Mouse (Mus musculus): ENCODE results near the gene Yae1d1. TPM values are rescaled to one million over a fixed set of nuclear protein-coding genes. Genes with fewer than 3 reads are reported as not detected.
"Not testable (repeated sequence)": the region's sequence is repeated elsewhere in the genome, so short reads cannot be mapped to it uniquely, and the experiment has no call there.

The Yae1d1 gene
- 10.3 and 11.2 TPM in 2 replicates for polyA plus RNA-seq (2012; rRNA removed)

GRCm38 (mm10) chr13:17992697-17993514 is at the start of gene Yae1d1:
Yae1d1 (minus strand) TSS chr13:17993349.
- peak; percentile 46 for DNase-seq (ENCODE audit: low read depth)

GRCm38 (mm10) chr13:18038814-18039213 is 45.7 kb upstream of the Yae1d1 start:
- no peak for DNase-seq (ENCODE audit: low read depth)

DNA sequence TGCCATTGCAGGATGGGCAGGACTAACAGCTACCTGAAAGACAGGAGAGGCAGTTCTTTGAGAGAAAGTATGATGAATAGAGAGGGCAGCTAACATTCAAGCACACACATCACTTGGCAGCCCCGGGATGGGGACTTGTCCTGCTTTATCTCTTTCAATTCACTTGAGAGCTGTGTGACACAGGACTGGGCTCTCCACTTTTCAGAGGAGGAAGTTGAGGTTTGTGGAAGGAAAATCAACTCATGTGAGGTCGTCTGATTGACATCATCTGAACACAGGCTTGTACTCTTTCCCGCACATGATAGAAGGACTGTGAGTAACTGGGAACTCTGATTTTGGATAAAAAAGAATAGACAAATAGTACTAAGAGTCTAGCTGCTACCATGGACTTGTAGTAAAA is 23.5 kb upstream of the Yae1d1 start:
- DNase-seq (ENCODE audit: low read depth) = no peak

GRCm38 (mm10) chr13:18013205-18013604 is 20.1 kb upstream of the Yae1d1 start:
- no peak for DNase-seq (ENCODE audit: low read depth)

DNA sequence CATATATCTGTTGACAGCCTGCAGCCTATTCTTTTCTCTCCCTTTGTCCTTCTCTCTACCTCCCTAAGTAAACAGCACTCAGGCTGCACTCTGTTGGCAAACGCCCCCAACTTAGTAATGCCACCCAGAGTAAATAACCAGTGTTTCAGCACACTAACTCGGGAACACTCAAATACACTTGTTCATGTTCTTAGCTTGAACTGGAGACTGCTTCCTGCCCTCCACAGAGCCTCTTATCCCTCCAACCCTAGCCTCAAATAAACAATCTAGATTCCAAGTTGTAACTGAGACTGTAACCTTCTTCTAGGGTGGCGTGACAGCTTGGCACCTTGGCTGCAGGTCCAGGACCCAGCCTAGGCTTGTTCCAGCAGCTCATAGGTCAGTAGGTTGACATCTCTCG is 17.9 kb upstream of the Yae1d1 start:
- no peak for DNase-seq (ENCODE audit: low read depth)

- no peak for DNase-seq (ENCODE audit: low read depth)
Observed at GRCm38 (mm10) chr13:17993515-17993847, 332 bp upstream of the Yae1d1 start.

GRCm38 (mm10) chr13:17992009-17992408 is 1.1 kb downstream of the Yae1d1 start:
- no peak for DNase-seq (ENCODE audit: low read depth)

DNA sequence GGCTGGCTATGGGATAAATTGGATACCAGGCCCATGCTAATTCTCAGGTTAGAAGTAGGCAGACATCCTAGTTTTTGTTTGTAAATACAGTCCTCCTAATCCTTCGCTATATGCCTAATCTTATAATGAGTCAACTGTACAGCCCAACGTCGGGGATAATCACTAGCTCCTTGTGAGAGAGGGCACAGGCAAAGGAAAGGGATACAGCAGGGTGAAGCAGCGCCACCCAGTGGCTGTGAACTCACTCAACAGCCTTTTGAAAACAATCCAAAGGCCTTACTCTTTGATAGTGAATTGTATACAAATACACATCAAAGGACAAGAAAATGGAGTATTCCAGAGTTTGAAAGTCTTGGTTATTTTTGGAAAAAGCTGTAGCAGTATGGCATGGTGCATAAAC is 10.0 kb downstream of the Yae1d1 start:
- DNase-seq (ENCODE audit: low read depth) = no peak

DNA sequence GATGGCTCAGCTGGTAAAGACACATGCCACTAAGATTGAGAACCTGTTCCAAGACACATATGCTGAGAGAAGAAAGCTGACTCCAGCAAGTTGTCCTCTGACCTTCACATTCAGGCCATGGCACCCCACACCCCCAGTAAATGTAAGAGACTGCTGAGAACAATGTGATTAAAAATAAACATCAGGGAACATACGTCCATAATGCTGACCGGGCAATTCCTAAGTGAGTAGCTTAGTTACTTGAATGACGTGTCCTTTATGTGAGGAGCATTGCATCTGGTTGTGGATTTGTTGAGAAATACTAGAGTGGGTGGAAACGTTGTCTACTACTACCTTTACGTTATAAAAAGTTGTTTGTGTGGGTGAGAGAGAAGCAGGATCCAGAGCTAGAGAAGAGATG is 10.5 kb downstream of the Yae1d1 start:
- no peak for DNase-seq (ENCODE audit: low read depth)

GRCm38 (mm10) chr13:17976854-17977739 is 16.1 kb downstream of the Yae1d1 start:
- no peak for DNase-seq (ENCODE audit: low read depth)

- DNase-seq (ENCODE audit: low read depth) = no peak
Observed at GRCm38 (mm10) chr13:17975891-17976290, 17.3 kb downstream of the Yae1d1 start.

- no peak for DNase-seq (ENCODE audit: low read depth)
Observed at GRCm38 (mm10) chr13:17975457-17975856, 17.7 kb downstream of the Yae1d1 start.

- no peak for DNase-seq (ENCODE audit: low read depth)
Observed at GRCm38 (mm10) chr13:17974734-17975133, 18.4 kb downstream of the Yae1d1 start.

GRCm38 (mm10) chr13:17960613-17961012 is 32.5 kb downstream of the Yae1d1 start:
- no peak for DNase-seq (ENCODE audit: low read depth)

- DNase-seq (ENCODE audit: low read depth) = no peak
Observed at GRCm38 (mm10) chr13:17954282-17954681, 38.9 kb downstream of the Yae1d1 start.

DNA sequence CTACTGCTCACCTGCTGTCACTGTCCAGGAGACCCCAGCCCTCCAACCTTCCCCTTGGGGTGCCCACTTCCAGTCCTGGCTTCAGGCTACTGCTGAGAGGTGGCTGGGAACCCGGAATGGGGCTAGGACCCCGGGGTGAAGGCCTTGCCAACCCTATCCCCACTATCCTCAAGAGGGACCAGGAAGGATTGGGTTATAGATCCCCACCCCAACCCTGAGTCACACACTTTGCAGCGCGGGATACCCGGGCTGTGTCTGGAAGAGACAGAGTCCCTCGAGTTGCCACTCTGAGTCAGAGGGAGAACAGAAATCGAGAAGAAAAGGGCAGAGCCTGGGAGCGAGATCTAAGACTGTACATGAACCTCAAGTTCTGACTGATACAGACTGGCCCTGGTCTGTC is 42.6 kb downstream of the Yae1d1 start:
- DNase-seq (ENCODE audit: low read depth) = not testable (repeated sequence)

- no peak for DNase-seq (ENCODE audit: low read depth)
Observed at GRCm38 (mm10) chr13:17949555-17949954, 43.6 kb downstream of the Yae1d1 start.

DNA sequence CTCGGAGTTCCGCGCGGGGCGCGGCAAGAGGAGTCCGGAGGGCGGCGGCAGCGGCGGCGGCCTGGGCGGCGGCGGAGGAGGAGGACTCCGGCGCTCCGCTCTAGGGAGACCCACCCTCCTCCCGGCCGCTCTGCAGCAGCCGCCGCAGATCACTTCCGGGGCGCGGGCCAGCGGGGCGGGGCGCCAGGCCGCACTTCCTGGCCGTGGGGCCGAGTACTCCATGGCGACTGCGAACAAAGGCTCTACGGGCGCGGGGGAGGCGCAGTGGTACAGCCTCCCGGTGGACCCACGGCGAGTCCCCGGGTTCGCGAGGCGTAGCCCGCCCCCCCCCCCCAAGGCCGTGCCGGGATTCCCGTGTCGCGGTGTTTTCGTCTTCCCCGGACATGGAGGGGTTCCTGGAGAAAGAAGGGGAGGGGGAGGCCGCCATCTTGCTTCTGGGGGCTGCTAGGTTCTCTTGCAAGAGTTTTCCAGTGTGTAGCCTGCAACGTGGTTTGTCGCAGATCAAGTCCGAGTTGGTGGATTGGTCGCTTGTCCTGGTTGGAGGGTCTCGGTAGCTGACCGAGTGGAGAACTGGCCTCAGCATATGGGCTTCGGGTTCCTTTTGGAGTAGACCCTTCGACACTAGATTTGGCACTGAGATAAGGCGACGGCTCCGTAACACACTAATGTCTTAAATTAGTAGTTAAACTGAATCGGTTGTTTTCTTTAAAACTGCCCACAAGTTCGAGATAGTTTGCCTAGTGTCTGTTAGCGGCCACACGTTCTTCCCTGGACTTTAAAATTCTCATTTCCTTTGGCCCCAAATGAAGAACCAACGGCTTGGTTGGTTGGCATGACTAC is 48.9 kb downstream of the Yae1d1 start, which contains the start of gene Rala:
Gene Rala, minus strand, starts transcription at position 162 of the 840 bp plus-strand sequence.
- no peak for DNase-seq (ENCODE audit: low read depth)

GRCm38 (mm10) chr13:17943306-17944077 is 49.7 kb downstream of the Yae1d1 start:
- no peak for DNase-seq (ENCODE audit: low read depth)

DNA sequence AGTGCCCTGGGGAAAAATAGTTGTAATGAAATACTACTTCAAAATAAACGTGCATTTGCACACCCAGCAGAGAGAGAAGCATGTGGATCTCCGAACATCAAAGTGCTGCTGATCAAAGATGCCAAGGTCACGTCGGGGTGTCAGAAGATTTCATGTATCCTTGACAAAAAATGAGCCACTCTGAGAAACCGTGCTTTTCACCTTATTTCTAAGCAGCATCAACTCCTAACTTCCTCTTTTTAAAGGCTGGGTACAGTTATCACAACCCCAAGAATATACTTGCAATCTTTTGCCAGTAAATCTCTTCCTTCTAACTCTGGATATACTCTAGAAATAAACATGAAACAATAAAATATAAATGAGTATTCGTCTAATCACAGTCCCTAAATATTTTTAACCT is 50.8 kb downstream of the Yae1d1 start:
- no peak for DNase-seq (ENCODE audit: low read depth)
